Mouse (Mus musculus): ENCODE measurements at regions not wholly inside any gene's neighbourhood (a gene's known extent, or its start where the extent isn't known, plus 50 kb on each side); places are given as distances from the start of the nearest gene placed in this dataset.

GRCm38 (mm10) chr6:101904234-101905028 is 526.7 kb upstream of the Pdzrn3 start:
- ATAC-seq (ENCODE audit: low FRiP score, low TSS enrichment), result no peak
- Histone ChIP-seq H3K27me3 (ENCODE audit: control insufficient read depth, insufficient read depth, low read length) (no peaks in the 10 kb centered on the region), H3K36me3 (ENCODE audit: control insufficient read depth, insufficient read depth, low read length) (no peaks in the 10 kb centered on the region), H3K4me3 (ENCODE audit: low read depth, low read length) (no peak overlapping the region), H3K27ac (replicated peaks) (no peak overlapping the region), H3K4me1 (replicated peaks; ENCODE audit: control insufficient read depth, insufficient read depth) (no peaks in the 10 kb centered on the region), H3K9me3 (ENCODE audit: control insufficient read depth, low read length) (no peaks in the 10 kb centered on the region), H3K4me2 (replicated peaks; ENCODE audit: low read depth) (no peak overlapping the region), H3K9ac (ENCODE audit: low read length) (no peak overlapping the region)
- DNase-seq (ENCODE audit: low spot score), result no peak
- peak; percentile 20 for TF ChIP-seq EP300 (optimal IDR thresholded peaks at IDR 0.05)
- no peak for TF ChIP-seq CTCF (IDR thresholded peaks at IDR 0.05; ENCODE audit: low read depth)
- 22% methylated on average over 2 of the region's 2 CpGs for WGBS

GRCm38 (mm10) chr6:101902276-101902675 is 524.6 kb upstream of the Pdzrn3 start:
- Histone ChIP-seq H3K27ac (replicated peaks) (no peak overlapping the region), H3K36me3 (ENCODE audit: control insufficient read depth, insufficient read depth, low read length) (no peaks in the 10 kb centered on the region), H3K9me3 (ENCODE audit: control insufficient read depth, low read length) (no peaks in the 10 kb centered on the region), H3K27me3 (ENCODE audit: control insufficient read depth, insufficient read depth, low read length) (no peaks in the 10 kb centered on the region), H3K4me2 (replicated peaks; ENCODE audit: low read depth) (no peak overlapping the region), H3K4me1 (replicated peaks; ENCODE audit: control insufficient read depth, insufficient read depth) (no peaks in the 10 kb centered on the region), H3K9ac (ENCODE audit: low read length) (no peak overlapping the region), H3K4me3 (ENCODE audit: low read depth, low read length) (no peak overlapping the region)
- 76% methylated on average over 2 of the region's 2 CpGs for WGBS
- DNase-seq (ENCODE audit: low spot score), result no peak
- ATAC-seq (ENCODE audit: low FRiP score, low TSS enrichment), result no peak
- no peak for TF ChIP-seq CTCF (IDR thresholded peaks at IDR 0.05; ENCODE audit: low read depth)
- TF ChIP-seq EP300 (optimal IDR thresholded peaks at IDR 0.05), result no peak

GRCm38 (mm10) chr6:101898544-101898943 is 520.8 kb upstream of the Pdzrn3 start:
- no peaks in the 10 kb centered on the region for H3K4me1 ChIP-seq (replicated peaks; ENCODE audit: control insufficient read depth, insufficient read depth)
- DNase-seq (ENCODE audit: low spot score) (no peak), ATAC-seq (ENCODE audit: low FRiP score, low TSS enrichment) (no peak)
- H3K27me3 ChIP-seq (ENCODE audit: control insufficient read depth, insufficient read depth, low read length), result no peaks in the 10 kb centered on the region
- H3K9ac ChIP-seq (ENCODE audit: low read length), result no peak overlapping the region
- H3K27ac ChIP-seq (replicated peaks), result no peak overlapping the region
- H3K36me3 ChIP-seq (ENCODE audit: control insufficient read depth, insufficient read depth, low read length), result no peaks in the 10 kb centered on the region
- no peak for TF ChIP-seq EP300 (optimal IDR thresholded peaks at IDR 0.05)
- TF ChIP-seq CTCF (IDR thresholded peaks at IDR 0.05; ENCODE audit: low read depth), result no peak
- no peaks in the 10 kb centered on the region for H3K9me3 ChIP-seq (ENCODE audit: control insufficient read depth, low read length)
- H3K4me3 ChIP-seq (ENCODE audit: low read depth, low read length), result no peak overlapping the region
- H3K4me2 ChIP-seq (replicated peaks; ENCODE audit: low read depth), result no peak overlapping the region
- WGBS, result 67% methylated on average over 4 of the region's 4 CpGs

GRCm38 (mm10) chr6:101890655-101891054 is 513.0 kb upstream of the Pdzrn3 start:
- no peak overlapping the region for H3K4me3 ChIP-seq (ENCODE audit: low read depth, low read length)
- no peaks in the 10 kb centered on the region for H3K36me3 ChIP-seq (ENCODE audit: control insufficient read depth, insufficient read depth, low read length)
- H3K9me3 ChIP-seq (ENCODE audit: control insufficient read depth, low read length), result no peaks in the 10 kb centered on the region
- DNase-seq (ENCODE audit: low spot score) (no peak), ATAC-seq (ENCODE audit: low FRiP score, low TSS enrichment) (no peak)
- H3K4me1 ChIP-seq (replicated peaks; ENCODE audit: control insufficient read depth, insufficient read depth), result no peaks in the 10 kb centered on the region
- no peak overlapping the region for H3K9ac ChIP-seq (ENCODE audit: low read length)
- TF ChIP-seq EP300 (optimal IDR thresholded peaks at IDR 0.05), result no peak
- TF ChIP-seq CTCF (IDR thresholded peaks at IDR 0.05; ENCODE audit: low read depth), result no peak
- H3K27ac ChIP-seq (replicated peaks), result no peak overlapping the region
- H3K4me2 ChIP-seq (replicated peaks; ENCODE audit: low read depth), result no peak overlapping the region
- no peaks in the 10 kb centered on the region for H3K27me3 ChIP-seq (ENCODE audit: control insufficient read depth, insufficient read depth, low read length)

- no peaks in the 10 kb centered on the region for H3K4me1 ChIP-seq (replicated peaks; ENCODE audit: control insufficient read depth, insufficient read depth)
- no peak overlapping the region for H3K27ac ChIP-seq (replicated peaks)
- DNase-seq (ENCODE audit: low spot score) (no peak), ATAC-seq (ENCODE audit: low FRiP score, low TSS enrichment) (no peak)
- TF ChIP-seq EP300 (optimal IDR thresholded peaks at IDR 0.05) (no peak), CTCF (IDR thresholded peaks at IDR 0.05; ENCODE audit: low read depth) (no peak)
- 38% methylated on average over 4 of the region's 4 CpGs for WGBS
- no peaks in the 10 kb centered on the region for H3K9me3 ChIP-seq (ENCODE audit: control insufficient read depth, low read length)
- H3K36me3 ChIP-seq (ENCODE audit: control insufficient read depth, insufficient read depth, low read length), result no peaks in the 10 kb centered on the region
- H3K4me2 ChIP-seq (replicated peaks; ENCODE audit: low read depth), result no peak overlapping the region
- H3K27me3 ChIP-seq (ENCODE audit: control insufficient read depth, insufficient read depth, low read length), result no peaks in the 10 kb centered on the region
- H3K4me3 ChIP-seq (ENCODE audit: low read depth, low read length), result no peak overlapping the region
- H3K9ac ChIP-seq (ENCODE audit: low read length), result no peak overlapping the region
Measured at GRCm38 (mm10) chr6:101882938-101883337, 505.2 kb upstream of the Pdzrn3 start.

- ATAC-seq (ENCODE audit: low FRiP score, low TSS enrichment) (no peak), DNase-seq (ENCODE audit: low spot score) (peak; percentile 20)
- TF ChIP-seq CTCF (IDR thresholded peaks at IDR 0.05; ENCODE audit: low read depth) (no peak), EP300 (optimal IDR thresholded peaks at IDR 0.05) (no peak)
- no peaks in the 10 kb centered on the region for H3K4me1 ChIP-seq (replicated peaks; ENCODE audit: control insufficient read depth, insufficient read depth)
- no peaks in the 10 kb centered on the region for H3K9me3 ChIP-seq (ENCODE audit: control insufficient read depth, low read length)
- H3K36me3 ChIP-seq (ENCODE audit: control insufficient read depth, insufficient read depth, low read length), result no peaks in the 10 kb centered on the region
- H3K9ac ChIP-seq (ENCODE audit: low read length), result no peak overlapping the region
- no peak overlapping the region for H3K4me2 ChIP-seq (replicated peaks; ENCODE audit: low read depth)
- no peak overlapping the region for H3K27ac ChIP-seq (replicated peaks)
- no peaks in the 10 kb centered on the region for H3K27me3 ChIP-seq (ENCODE audit: control insufficient read depth, insufficient read depth, low read length)
- H3K4me3 ChIP-seq (ENCODE audit: low read depth, low read length), result no peak overlapping the region
- 24% methylated on average over 1 of the region's 1 CpGs for WGBS
Measured at GRCm38 (mm10) chr6:101874894-101875293, 497.2 kb upstream of the Pdzrn3 start.
